20 mouse cellular contexts compared by ENCODE assay signal in the genomic region with DNA sequence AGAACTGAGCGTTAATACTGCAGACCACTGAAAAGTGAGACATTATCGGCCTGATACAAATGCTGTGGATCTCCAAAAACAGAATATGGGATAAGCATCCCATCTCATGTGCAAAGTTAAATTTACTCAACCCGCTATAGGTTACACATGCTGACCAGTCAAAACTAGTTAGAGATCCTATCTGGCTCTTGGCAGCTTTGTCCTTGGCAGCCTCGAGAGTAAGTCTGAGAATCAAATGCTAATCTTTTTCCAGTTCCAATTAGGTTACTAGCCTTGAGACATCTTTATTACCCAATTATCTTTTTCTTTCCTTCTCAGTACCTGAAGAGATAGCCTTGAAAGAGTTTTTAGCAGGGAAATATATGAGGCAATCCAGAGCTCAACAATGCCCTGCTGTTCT.
"Had no signal": no experiment of that assay in that cellular context is flagged by ENCODE, and none has a peak within 500 bp of the region (broad histone marks: within the 10 kb centered on the region; RNA-seq: fewer than 3 reads in every experiment).

No protein-coding gene starts in this region.

- ATAC-seq: midbrain, embryonic 16.5 days had no signal

- H3K27me3 ChIP-seq: midbrain, embryonic 12.5 days; neural tube, embryonic 13.5 days; neural tube, embryonic 15.5 days; stomach, embryonic 15.5 days had no signal

- DNase-seq: lung, adult 18-20 months; lung, embryonic 14.5 days; lung, postnatal 10 days; lung, postnatal 4 days; midbrain, embryonic 14.5 days; retina, postnatal 1 day; right cerebral cortex, adult 18-20 months; right cerebral cortex, postnatal 25 days; right cerebral cortex, postnatal 4 days; thymus, adult 2 months; thymus, postnatal 25 days; thymus, postnatal 4 days had no signal

- H3K9me3 ChIP-seq: midbrain, embryonic 10.5 days; midbrain, embryonic 12.5 days; neural tube, embryonic 13.5 days; neural tube, embryonic 15.5 days; stomach, embryonic 15.5 days had no signal

- H3K9ac ChIP-seq: lung, embryonic 14.5 days; midbrain, embryonic 12.5 days; neural tube, embryonic 13.5 days; neural tube, embryonic 15.5 days; stomach, embryonic 15.5 days had no signal

- H3K27ac ChIP-seq: midbrain, embryonic 10.5 days; midbrain, embryonic 12.5 days; neural tube, embryonic 13.5 days; neural tube, embryonic 15.5 days; stomach, embryonic 15.5 days; stomach, postnatal 0 days had no signal

- H3K4me2 ChIP-seq: lung, embryonic 14.5 days; midbrain, embryonic 12.5 days; neural tube, embryonic 13.5 days; neural tube, embryonic 15.5 days; stomach, embryonic 15.5 days had no signal

- H3K36me3 ChIP-seq: midbrain, embryonic 10.5 days; midbrain, embryonic 12.5 days; neural tube, embryonic 13.5 days; neural tube, embryonic 15.5 days; stomach, embryonic 15.5 days had no signal

- H3K4me3 ChIP-seq: midbrain, embryonic 10.5 days; midbrain, embryonic 12.5 days; myocyte; neural tube, embryonic 13.5 days; neural tube, embryonic 15.5 days; stomach, embryonic 15.5 days had no signal

- H3K4me1 ChIP-seq: midbrain, embryonic 10.5 days; midbrain, embryonic 12.5 days; neural tube, embryonic 13.5 days; neural tube, embryonic 15.5 days; stomach, embryonic 15.5 days had no signal
